Mouse (Mus musculus): ENCODE results near the gene Nktr. TPM values are rescaled to one million over a fixed set of nuclear protein-coding genes. Genes with fewer than 3 reads are reported as not detected.

The Nktr gene
- total and polyA plus RNA-seq, 3 experiments, result 32.4 to 70.7 (median 34.3) TPM

- H3K27me3 ChIP-seq (ENCODE audit: control insufficient read depth in 1 of 2, insufficient read depth in 2 of 2, low read length in 2 of 2), result no peaks in the 10 kb centered on the region
Measured at GRCm38 (mm10) chr9:121757432-121757831, 38.5 kb downstream of the Nktr start.

GRCm38 (mm10) chr9:121757835-121758814 lies 39.2 kb downstream of the Nktr start:
- H3K27ac ChIP-seq (ENCODE audit: control insufficient read depth, low read depth, low read length), result no peak overlapping the region
- H3K27me3 ChIP-seq (ENCODE audit: control insufficient read depth in 1 of 2, insufficient read depth in 2 of 2, low read length in 2 of 2), result no peaks in the 10 kb centered on the region
- TF ChIP-seq MAX (IDR thresholded peaks at IDR 0.05; ENCODE audit: low read length), result no peak
- TF ChIP-seq POLR2AphosphoS2 (IDR thresholded peaks at IDR 0.05; ENCODE audit: low read length), result peak; percentile 70; the same call in 1 of the 2 replicates
- TF ChIP-seq GATA1 (IDR thresholded peaks at IDR 0.05; ENCODE audit: low read depth, low read length), result no peak
- no peak for TF ChIP-seq POLR2A (IDR thresholded peaks at IDR 0.05; ENCODE audit: control insufficient read depth in 1 of 2, insufficient read depth in 1 of 2, low read depth in 1 of 2, low read length in 2 of 2, poor library complexity in 1 of 2)
- no peak for TF ChIP-seq USF1 (IDR thresholded peaks at IDR 0.05; ENCODE audit: low read depth, low read length)
- no peak overlapping the region for H3K9ac ChIP-seq (ENCODE audit: control insufficient read depth, low read depth, low read length, poor library complexity, severe bottlenecking)
- no peaks in the 10 kb centered on the region for H3K79me2 ChIP-seq (ENCODE audit: control insufficient read depth, insufficient read depth, low read length, poor library complexity)
- H3K4me1 ChIP-seq (ENCODE audit: control insufficient read depth in 1 of 2, insufficient read depth in 2 of 2, low read length in 2 of 2), result no peaks in the 10 kb centered on the region
- H3K9me3 ChIP-seq (replicated peaks; ENCODE audit: insufficient read depth, low read length), result no peaks in the 10 kb centered on the region
- peak; percentile 14 for DNase-seq (ENCODE audit: low read depth, low spot score)
- no peak overlapping the region for H3K4me3 ChIP-seq (ENCODE audit: control insufficient read depth in 1 of 2, insufficient read depth in 1 of 2, low read depth in 2 of 2, low read length in 2 of 2)
- H3K36me3 ChIP-seq (ENCODE audit: control insufficient read depth in 1 of 2, insufficient read depth in 2 of 2, low read length in 2 of 2), result peaks cover 0 to 13% of the 10 kb centered on the region in 2 experiments; a peak in 2 of 4 replicates

More at GRCm38 (mm10) chr9:121757432-121757831, 38.5 kb downstream of the Nktr start:
- Histone ChIP-seq H3K9me3 (replicated peaks; ENCODE audit: insufficient read depth, low read length) (no peaks in the 10 kb centered on the region), H3K79me2 (ENCODE audit: control insufficient read depth, insufficient read depth, low read length, poor library complexity) (no peaks in the 10 kb centered on the region), H3K27ac (ENCODE audit: control insufficient read depth, low read depth, low read length) (no peak overlapping the region), H3K36me3 (ENCODE audit: control insufficient read depth in 1 of 2, insufficient read depth in 2 of 2, low read length in 2 of 2) (peaks cover 0 to 13% of the 10 kb centered on the region in 2 experiments; a peak in 2 of 4 replicates), H3K4me3 (ENCODE audit: control insufficient read depth in 1 of 2, insufficient read depth in 1 of 2, low read depth in 2 of 2, low read length in 2 of 2) (no peak overlapping the region), H3K4me1 (ENCODE audit: control insufficient read depth in 1 of 2, insufficient read depth in 2 of 2, low read length in 2 of 2) (no peaks in the 10 kb centered on the region), H3K9ac (ENCODE audit: control insufficient read depth, low read depth, low read length, poor library complexity, severe bottlenecking) (no peak overlapping the region)
- peak; percentile 50 for DNase-seq (ENCODE audit: low read depth, low spot score)
- TF ChIP-seq ZNF384 (IDR thresholded peaks at IDR 0.05; ENCODE audit: low read depth, low read length), result 0 out of 2 replicates have a peak, but pooled peaks have one; percentile 6
- TF ChIP-seq TCF12 (IDR thresholded peaks at IDR 0.05; ENCODE audit: low read depth, low read length), result no peak
- no peak for TF ChIP-seq ETS1 (IDR thresholded peaks at IDR 0.05; ENCODE audit: low read depth, low read length)
- no peak for TF ChIP-seq UBTF (IDR thresholded peaks at IDR 0.05; ENCODE audit: borderline replicate concordance, insufficient read depth, low read depth, low read length)

GRCm38 (mm10) chr9:121759091-121760081 lies 40.4 kb downstream of the Nktr start, which contains the start of gene Zfp651:
TSS of gene Zfp651 (plus strand) at chr9:121759330.
- Histone ChIP-seq H3K9ac (ENCODE audit: control insufficient read depth, low read depth, low read length, poor library complexity, severe bottlenecking) (no peak within 1 kb of the TSS), H3K9me3 (replicated peaks; ENCODE audit: insufficient read depth, low read length) (no peaks in the 10 kb centered on the region), H3K79me2 (ENCODE audit: control insufficient read depth, insufficient read depth, low read length, poor library complexity) (no peaks in the 10 kb centered on the region), H3K36me3 (ENCODE audit: control insufficient read depth in 1 of 2, insufficient read depth in 2 of 2, low read length in 2 of 2) (peaks cover 0 to 10% of the 10 kb centered on the region in 2 experiments; a peak in 2 of 4 replicates), H3K4me1 (ENCODE audit: control insufficient read depth in 1 of 2, insufficient read depth in 2 of 2, low read length in 2 of 2) (no peaks in the 10 kb centered on the region), H3K27me3 (ENCODE audit: control insufficient read depth in 1 of 2, insufficient read depth in 2 of 2, low read length in 2 of 2) (no peaks in the 10 kb centered on the region), H3K4me3 (ENCODE audit: control insufficient read depth in 1 of 2, insufficient read depth in 1 of 2, low read depth in 2 of 2, low read length in 2 of 2) (no peak within 1 kb of the TSS), H3K27ac (ENCODE audit: control insufficient read depth, low read depth, low read length) (no peak within 1 kb of the TSS)
- DNase-seq (ENCODE audit: low read depth, low spot score), result no peak
- TF ChIP-seq NELFE (IDR thresholded peaks at IDR 0.05; ENCODE audit: low read depth, low read length) (no peak), ZKSCAN1 (IDR thresholded peaks at IDR 0.05; ENCODE audit: low read depth, low read length) (no peak), ZC3H11A (IDR thresholded peaks at IDR 0.05; ENCODE audit: low read depth, low read length) (no peak), MAX (IDR thresholded peaks at IDR 0.05; ENCODE audit: low read length) (no peak), KAT2A (conservative IDR thresholded peaks at IDR 0.05; ENCODE audit: low read depth, low read length) (no peak), POLR2AphosphoS5 (IDR thresholded peaks at IDR 0.05; ENCODE audit: borderline replicate concordance, low read depth, low read length) (no peak), MAFK (IDR thresholded peaks at IDR 0.05; ENCODE audit: borderline replicate concordance, low read depth, low read length) (no peak)

Measured in MEL (cell line).